Mouse (Mus musculus) small intestine, adult 2 months (tissue): ENCODE results near the gene Map3k11.

ENCODE experiments used
- CTCF ChIP-seq: fragments of 200-500 bp; IDR thresholded peaks from 2 replicates; pipeline ENCODE4 v1.5.1; 2012; ENCODE audit warnings: low read depth, mild to moderate bottlenecking, control low read depth, inconsistent platforms, low read length, moderate library complexity, mixed read lengths; ENCODE audit not compliant: insufficient replicate concordance, insufficient read length; ENCODE audit errors: extremely low read depth
- POLR2A ChIP-seq: fragments of 200-500 bp; IDR thresholded peaks from 2 replicates; pipeline ENCODE4 v1.6.1; 2012; ENCODE audit warnings: low read depth, mild to moderate bottlenecking, control low read depth, inconsistent platforms, low read length, moderate library complexity

DNA sequence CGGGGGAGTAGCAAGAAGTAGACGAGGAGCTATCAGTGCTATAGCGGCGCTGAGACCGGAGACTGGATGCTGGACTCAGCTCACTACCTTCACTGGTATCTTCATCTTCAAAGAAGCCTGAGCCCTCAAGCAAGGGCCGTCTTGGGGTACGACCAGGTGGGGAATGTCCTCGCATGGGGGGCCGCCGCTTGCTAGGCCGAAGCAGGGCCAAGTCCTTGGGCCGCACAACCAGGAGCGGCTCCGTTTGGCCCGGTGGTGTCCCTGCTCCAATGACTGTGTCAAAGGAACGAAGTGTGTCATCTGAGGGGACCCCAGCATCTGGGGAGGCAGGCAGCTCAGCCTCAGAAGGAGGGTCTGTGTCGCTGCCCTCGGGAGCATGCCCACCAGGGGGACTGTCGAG, 3.1 kb upstream of the Map3k11 start:
- TF ChIP-seq CTCF (no peak), POLR2A (no peak)
